Mouse (Mus musculus): ENCODE measurements around the gene Nrl. TPM values are rescaled to one million over a fixed set of nuclear protein-coding genes. Genes with fewer than 3 reads are reported as not detected.

Gene Nrl
- polyA plus RNA-seq, 1 experiment from 2014 or later = not detected

- ATAC-seq (ENCODE audit: insufficient number of reproducible peaks, low FRiP score, low TSS enrichment, low read depth) = no peak
- no peak overlapping the region for H3K4me2 ChIP-seq (replicated peaks)
- no peaks in the 10 kb centered on the region for H3K9me3 ChIP-seq (replicated peaks)
- no peak overlapping the region for H3K9ac ChIP-seq
- H3K4me1 ChIP-seq = peaks cover 10% of the 10 kb centered on the region; the same call in 1 of the 2 replicates
- peaks cover 7% of the 10 kb centered on the region for H3K27me3 ChIP-seq
- no peak overlapping the region for H3K27ac ChIP-seq (replicated peaks)
- no peaks in the 10 kb centered on the region for H3K36me3 ChIP-seq
- WGBS = 36% methylated on average over 7 of the region's 7 CpGs
- no peak overlapping the region for H3K4me3 ChIP-seq (replicated peaks)
These were observed 17.0 kb downstream of the Nrl start for GRCm38 (mm10) chr14:55507801-55508200.

GRCm38 (mm10) chr14:55505612-55506011 is 19.2 kb downstream of the Nrl start:
- Histone ChIP-seq H3K4me1 (peaks cover 4% of the 10 kb centered on the region; the same call in 1 of the 2 replicates), H3K9me3 (replicated peaks) (no peaks in the 10 kb centered on the region), H3K36me3 (no peaks in the 10 kb centered on the region), H3K4me2 (replicated peaks) (no peak overlapping the region), H3K27me3 (no peaks in the 10 kb centered on the region), H3K27ac (replicated peaks) (no peak overlapping the region), H3K4me3 (replicated peaks) (no peak overlapping the region), H3K9ac (no peak overlapping the region)
- no peak for ATAC-seq (ENCODE audit: insufficient number of reproducible peaks, low FRiP score, low TSS enrichment, low read depth)
- WGBS = 84% methylated on average over 9 of the region's 9 CpGs

- H3K9me3 ChIP-seq (replicated peaks) = no peaks in the 10 kb centered on the region
- H3K9ac ChIP-seq = no peak overlapping the region
- peaks cover 3% of the 10 kb centered on the region; the same call in 1 of the 2 replicates for H3K4me1 ChIP-seq
- H3K4me3 ChIP-seq (replicated peaks) = no peak overlapping the region
- H3K36me3 ChIP-seq = 0 out of 2 replicates have a peak, but pooled peaks cover 3% of the 10 kb centered on the region
- 24% methylated on average over 6 of the region's 6 CpGs for WGBS
- ATAC-seq (ENCODE audit: insufficient number of reproducible peaks, low FRiP score, low TSS enrichment, low read depth) = no peak; the same call in 1 of the 2 replicates
- no peaks in the 10 kb centered on the region for H3K27me3 ChIP-seq
- no peak overlapping the region for H3K4me2 ChIP-seq (replicated peaks)
- H3K27ac ChIP-seq (replicated peaks) = no peak overlapping the region
These were observed 27.3 kb downstream of the Nrl start for GRCm38 (mm10) chr14:55497449-55497821.

DNA sequence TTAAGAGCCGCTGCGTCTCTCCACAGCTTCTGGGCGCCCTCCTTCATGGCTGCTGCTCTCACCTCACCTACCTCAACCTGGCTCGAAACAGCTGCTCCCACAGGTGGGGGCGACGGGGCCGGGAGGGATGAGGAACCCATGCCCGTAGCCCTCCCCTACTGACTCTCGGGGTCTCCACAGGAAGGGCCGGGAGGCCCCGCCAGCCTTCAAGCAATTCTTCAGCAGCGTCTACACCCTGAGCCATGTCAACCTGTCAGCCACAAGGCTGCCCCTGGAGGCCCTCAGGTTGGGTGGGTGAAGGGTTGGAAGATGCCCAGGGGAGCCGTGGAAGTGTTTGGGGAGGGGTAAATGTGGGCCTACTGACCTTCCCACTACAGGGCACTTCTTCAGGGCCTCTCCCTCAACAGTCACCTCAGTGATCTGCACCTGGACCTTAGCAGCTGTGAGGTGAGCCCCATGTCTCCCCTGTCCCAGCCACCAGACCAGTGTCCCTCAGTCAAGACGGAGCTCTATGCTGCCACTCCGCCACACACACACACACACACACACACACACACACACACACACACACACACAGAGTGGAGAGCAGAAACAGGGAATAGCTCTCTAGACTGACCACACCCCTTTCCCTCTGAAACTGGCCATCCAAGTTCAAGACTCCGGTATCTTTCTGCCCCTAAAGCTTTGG is 27.9 kb downstream of the Nrl start:
- 57% methylated on average over 16 of the region's 16 CpGs for WGBS
- Histone ChIP-seq H3K27ac (replicated peaks) (no peak overlapping the region), H3K4me2 (replicated peaks) (no peak overlapping the region), H3K9me3 (replicated peaks) (no peaks in the 10 kb centered on the region), H3K27me3 (no peaks in the 10 kb centered on the region), H3K9ac (no peak overlapping the region), H3K4me1 (peaks cover 3% of the 10 kb centered on the region; the same call in 1 of the 2 replicates), H3K36me3 (0 out of 2 replicates have a peak, but pooled peaks cover 3% of the 10 kb centered on the region), H3K4me3 (replicated peaks) (no peak overlapping the region)
- ATAC-seq (ENCODE audit: insufficient number of reproducible peaks, low FRiP score, low TSS enrichment, low read depth) = no peak

DNA sequence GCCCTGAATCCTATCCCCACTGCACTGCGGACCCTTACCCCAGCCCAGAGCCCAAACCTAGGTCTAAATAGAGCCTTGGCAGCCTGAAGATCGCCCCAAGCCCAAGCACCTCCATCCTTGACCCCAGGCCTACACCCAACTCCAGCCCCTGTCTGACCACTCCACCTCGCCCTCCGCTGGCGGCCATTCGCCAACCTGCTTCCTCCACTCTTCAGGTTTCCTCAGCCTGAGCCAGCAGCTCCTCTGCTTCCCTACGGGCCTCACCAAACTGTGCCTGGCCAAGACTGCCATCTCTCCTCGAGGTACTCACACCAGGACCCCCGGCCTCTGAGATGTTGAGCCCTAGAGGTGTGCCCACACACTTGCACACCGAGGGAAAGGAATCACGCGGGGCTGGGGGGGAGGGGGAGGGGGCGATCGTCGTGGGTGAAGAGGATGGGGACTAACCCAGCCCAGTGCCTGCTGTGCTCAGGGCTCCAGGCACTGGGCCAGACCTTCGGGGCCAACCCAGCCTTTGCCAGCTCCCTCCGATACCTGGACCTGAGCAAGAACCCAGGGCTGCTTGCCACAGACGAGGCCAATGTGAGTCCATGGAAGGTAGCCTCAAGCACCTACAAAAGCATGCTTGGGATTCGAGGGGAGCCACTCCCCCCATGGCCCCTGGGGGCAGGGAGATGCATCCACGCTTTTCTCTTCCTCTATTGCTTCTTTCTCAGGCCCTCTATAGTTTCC is 29.1 kb downstream of the Nrl start:
- H3K27me3 ChIP-seq = no peaks in the 10 kb centered on the region

DNA sequence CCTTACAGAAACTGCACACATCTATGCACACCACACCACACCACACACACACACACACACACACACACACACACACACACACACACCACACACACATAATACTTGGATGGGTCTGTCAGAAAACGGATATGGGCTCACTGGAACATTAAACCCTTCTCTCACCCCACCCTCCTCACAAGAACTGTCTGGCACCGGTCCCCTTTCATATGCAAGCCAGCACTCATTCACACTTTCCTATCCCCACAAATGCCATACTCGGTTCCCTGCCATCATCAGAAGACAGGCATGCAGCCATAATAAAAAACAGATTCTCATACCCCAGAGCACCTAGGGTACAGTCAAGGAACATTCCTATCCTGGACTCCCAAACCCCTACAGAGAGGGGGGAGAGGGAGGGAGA is 32.7 kb downstream of the Nrl start:
- ATAC-seq (ENCODE audit: insufficient number of reproducible peaks, low FRiP score, low TSS enrichment, low read depth) = no peak

More for the DNA sequence above, 29.1 kb downstream of the Nrl start:
- Histone ChIP-seq H3K4me2 (replicated peaks) (no peak overlapping the region), H3K9me3 (replicated peaks) (no peaks in the 10 kb centered on the region), H3K4me3 (replicated peaks) (no peak overlapping the region), H3K9ac (no peak overlapping the region), H3K27ac (replicated peaks) (no peak overlapping the region), H3K36me3 (0 out of 2 replicates have a peak, but pooled peaks cover 3% of the 10 kb centered on the region), H3K4me1 (peaks cover 11% of the 10 kb centered on the region)
- no peak for ATAC-seq (ENCODE audit: insufficient number of reproducible peaks, low FRiP score, low TSS enrichment, low read depth)
- WGBS = 68% methylated on average over 20 of the region's 20 CpGs

GRCm38 (mm10) chr14:55491291-55491833 is 33.4 kb downstream of the Nrl start:
- Histone ChIP-seq H3K27me3 (no peaks in the 10 kb centered on the region), H3K9ac (peak overlapping the region; percentile 42), H3K36me3 (peaks cover 14% of the 10 kb centered on the region; the same call in 1 of the 2 replicates), H3K4me3 (replicated peaks) (peak overlapping the region; percentile 70), H3K4me2 (replicated peaks) (peak overlapping the region; percentile 99), H3K4me1 (peaks cover 11% of the 10 kb centered on the region), H3K27ac (replicated peaks) (peak overlapping the region; percentile 75; the same call in 1 of the 2 replicates), H3K9me3 (replicated peaks) (no peaks in the 10 kb centered on the region)
- under 1% methylated on average over 28 of the region's 30 CpGs for WGBS
- ATAC-seq (ENCODE audit: insufficient number of reproducible peaks, low FRiP score, low TSS enrichment, low read depth) = peak; percentile 31

More for the DNA sequence above, 32.7 kb downstream of the Nrl start:
- Histone ChIP-seq H3K9ac (no peak overlapping the region), H3K4me2 (replicated peaks) (peak overlapping the region; percentile 99; the same call in 1 of the 2 replicates), H3K9me3 (replicated peaks) (no peaks in the 10 kb centered on the region), H3K36me3 (peaks cover 11% of the 10 kb centered on the region; the same call in 1 of the 2 replicates), H3K27ac (replicated peaks) (no peak overlapping the region), H3K4me3 (replicated peaks) (peak overlapping the region; percentile 70; the same call in 1 of the 2 replicates), H3K4me1 (peaks cover 11% of the 10 kb centered on the region), H3K27me3 (no peaks in the 10 kb centered on the region)
- WGBS = 21% methylated on average over 3 of the region's 3 CpGs

- H3K36me3 ChIP-seq = peaks cover 15% of the 10 kb centered on the region; the same call in 1 of the 2 replicates
- no peaks in the 10 kb centered on the region for H3K9me3 ChIP-seq (replicated peaks)
- peak within 1 kb of the TSS; percentile 42 for H3K9ac ChIP-seq
- peaks cover 11% of the 10 kb centered on the region for H3K4me1 ChIP-seq
- H3K27me3 ChIP-seq = no peaks in the 10 kb centered on the region
- peak within 1 kb of the TSS; percentile 70 for H3K4me3 ChIP-seq (replicated peaks)
- peak within 1 kb of the TSS; percentile 75; the same call in 1 of the 2 replicates for H3K27ac ChIP-seq (replicated peaks)
- peak; percentile 85 for ATAC-seq (ENCODE audit: insufficient number of reproducible peaks, low FRiP score, low TSS enrichment, low read depth)
- H3K4me2 ChIP-seq (replicated peaks) = peak within 1 kb of the TSS; percentile 99
- under 1% methylated on average over 68 of the region's 68 CpGs for WGBS
These were observed 34.2 kb downstream of the Nrl start, which contains the start of gene Carmil3 for GRCm38 (mm10) chr14:55490361-55491201. Gene Carmil3, plus strand, starts transcription at chr14:55490651.

DNA sequence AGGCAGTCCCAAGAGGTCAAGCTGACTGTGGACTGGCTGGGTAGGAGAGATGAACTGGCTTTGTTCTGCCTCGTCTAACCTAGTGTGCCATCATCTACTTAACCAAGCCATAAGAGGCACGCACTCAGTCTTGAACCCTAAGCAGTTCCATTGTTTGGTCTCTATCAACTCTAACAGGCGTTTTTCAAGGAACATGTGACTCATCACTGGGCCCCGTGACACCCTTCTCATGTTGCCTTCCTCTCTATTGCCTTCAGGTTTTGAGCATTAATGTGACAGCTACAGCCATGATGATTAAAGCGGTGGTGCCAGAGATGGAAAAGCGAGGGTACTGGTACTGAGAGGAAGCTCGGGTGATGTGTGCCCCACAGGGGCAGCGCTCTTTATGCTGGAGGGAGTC is 37.9 kb downstream of the Nrl start:
- Histone ChIP-seq H3K9me3 (replicated peaks) (no peaks in the 10 kb centered on the region), H3K4me2 (replicated peaks) (no peak overlapping the region), H3K27ac (replicated peaks) (no peak overlapping the region), H3K4me1 (peaks cover 11% of the 10 kb centered on the region), H3K4me3 (replicated peaks) (no peak overlapping the region), H3K9ac (no peak overlapping the region), H3K27me3 (no peaks in the 10 kb centered on the region), H3K36me3 (peaks cover 20% of the 10 kb centered on the region; the same call in 1 of the 2 replicates)
- WGBS = 88% methylated on average over 8 of the region's 8 CpGs
- no peak for ATAC-seq (ENCODE audit: insufficient number of reproducible peaks, low FRiP score, low TSS enrichment, low read depth)

DNA sequence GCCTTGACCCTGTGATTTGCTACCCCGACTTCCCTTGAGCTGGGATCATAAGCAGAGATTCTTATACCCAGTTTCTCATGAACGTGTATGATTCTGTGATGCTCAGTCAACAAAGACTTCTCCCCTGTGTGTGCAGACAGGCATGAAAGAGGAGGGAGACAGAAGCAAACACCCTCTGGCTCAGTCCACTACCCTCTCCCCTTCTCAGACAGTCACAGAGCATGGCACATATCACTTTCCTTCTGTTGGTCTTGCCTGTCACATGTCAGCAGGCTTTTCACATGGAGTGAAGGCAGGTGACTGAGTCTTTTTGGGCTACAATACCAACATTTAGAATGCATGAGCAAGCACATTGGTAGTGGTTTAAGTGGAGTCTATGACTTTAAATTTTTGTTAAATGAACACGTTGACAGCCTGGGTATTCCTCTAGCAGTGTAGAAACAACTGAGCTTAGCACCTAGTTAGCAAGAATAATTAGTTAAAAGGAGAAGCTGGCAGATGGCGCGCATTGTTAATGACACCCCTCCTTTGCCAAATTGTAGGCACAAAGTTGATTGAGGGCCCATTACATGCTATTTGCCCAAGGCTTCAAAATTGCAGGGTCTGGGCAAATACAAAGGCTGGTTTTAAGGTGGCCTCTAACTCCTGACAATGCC is 40.2 kb downstream of the Nrl start:
- no peaks in the 10 kb centered on the region for H3K9me3 ChIP-seq (replicated peaks)
- H3K4me1 ChIP-seq = peaks cover 5% of the 10 kb centered on the region; the same call in 1 of the 2 replicates
- no peak overlapping the region for H3K4me3 ChIP-seq (replicated peaks)
- H3K36me3 ChIP-seq = peaks cover 24% of the 10 kb centered on the region; the same call in 1 of the 2 replicates
- H3K27ac ChIP-seq (replicated peaks) = no peak overlapping the region
- no peak overlapping the region for H3K4me2 ChIP-seq (replicated peaks)
- ATAC-seq (ENCODE audit: insufficient number of reproducible peaks, low FRiP score, low TSS enrichment, low read depth) = no peak
- no peaks in the 10 kb centered on the region for H3K27me3 ChIP-seq
- 79% methylated on average over 5 of the region's 5 CpGs for WGBS
- H3K9ac ChIP-seq = no peak overlapping the region

Measured in embryonic facial prominence, embryonic 15.5 days (tissue).